Mouse (Mus musculus): Measurements from ENCODE around the gene BC024978.

GRCm38 (mm10) chr7:27259271-27259721 is 63.7 kb downstream of the BC024978 start:
- no peak for TF ChIP-seq TAL1 (conservative IDR thresholded peaks at IDR 0.05; ENCODE audit: low read depth, low read length)
- no peak for TF ChIP-seq GATA1 (IDR thresholded peaks at IDR 0.05; ENCODE audit: borderline replicate concordance, low read length)

Measured in G1E (cell line).